In genomic region chr17:12725871-12726270, GRCm38 (mm10) we compare ENCODE assay signal across 8 mouse cellular contexts. TPM values are rescaled to one million over a fixed set of nuclear protein-coding genes. Genes with fewer than 3 reads are reported as not detected.
DNase-seq lines count a peak whose midpoint lies in the region; ATAC-seq and TF ChIP-seq lines count a peak whose summit lies in the region.

No protein-coding gene starts in this region.

- H3K4me2 ChIP-seq in hindbrain, embryonic 13.5 days = no peak overlapping the region
- no peak overlapping the region for H3K4me2 ChIP-seq in hindbrain, embryonic 11.5 days (replicated peaks; ENCODE audit: low read depth, low read length)
- peak overlapping the region; percentile 11; the same call in 1 of the 2 replicates for H3K4me2 ChIP-seq in limb, embryonic 12.5 days
- H3K4me2 ChIP-seq in stomach, embryonic 15.5 days = no peak overlapping the region

- no peak for TF ChIP-seq POLR2A in thymus, adult 2 months (IDR thresholded peaks at IDR 0.05; ENCODE audit: control insufficient read depth, extremely low read depth, insufficient read depth, low read length, poor library complexity)

- WGBS in hindbrain, embryonic 13.5 days = 40% methylated on average over 4 of the region's 4 CpGs
- WGBS in hindbrain, embryonic 11.5 days = 74% methylated on average over 4 of the region's 4 CpGs
- 26% methylated on average over 4 of the region's 4 CpGs for WGBS in limb, embryonic 12.5 days
- WGBS in stomach, embryonic 15.5 days = 13% methylated on average over 4 of the region's 4 CpGs
- 26% methylated on average over 4 of the region's 4 CpGs for WGBS in thymus, adult 2 months

- H3K27me3 ChIP-seq in hindbrain, embryonic 13.5 days = no peaks in the 10 kb centered on the region
- no peaks in the 10 kb centered on the region for H3K27me3 ChIP-seq in hindbrain, embryonic 11.5 days (ENCODE audit: control insufficient read depth, insufficient read depth, low read length)
- H3K27me3 ChIP-seq in limb, embryonic 12.5 days = no peaks in the 10 kb centered on the region
- H3K27me3 ChIP-seq in stomach, embryonic 15.5 days (replicated peaks) = no peaks in the 10 kb centered on the region
- no peaks in the 10 kb centered on the region for H3K27me3 ChIP-seq in thymus, adult 2 months (ENCODE audit: control insufficient read depth, insufficient read depth, low read length)

- intact Hi-C loops in heart, postnatal 10 days (cut with DNase I) = loop anchor here (2.0 to 10.0 kb wide), 2 partner anchors 13 to 269 kb away; partner anchors contain the start of gene Wtap

- no peak for TF ChIP-seq CTCF in thymus, adult 2 months (IDR thresholded peaks at IDR 0.05; ENCODE audit: borderline replicate concordance, control insufficient read depth, extremely low read depth, insufficient read depth, low read length, poor library complexity)

- no peak for DNase-seq in hindbrain, embryonic 11.5 days (ENCODE audit: low spot score)
- DNase-seq in brain, adult 2 months (ENCODE audit: low read depth, low spot score) = peak; percentile 61
- peak; percentile 81 to 86 for DNase-seq in heart, postnatal 10 days
- DNase-seq in thymus, adult 2 months = no peak
- no peak for DNase-seq in right cerebral cortex, postnatal 36 days (ENCODE audit: low spot score in 2 of 2)

- no peak for ATAC-seq in hindbrain, embryonic 13.5 days (ENCODE audit: low FRiP score)
- no peak for ATAC-seq in hindbrain, embryonic 11.5 days (ENCODE audit: low FRiP score)
- ATAC-seq in limb, embryonic 12.5 days (ENCODE audit: insufficient number of reproducible peaks, insufficient read depth, low FRiP score, low TSS enrichment, low read depth) = no peak
- ATAC-seq in stomach, embryonic 15.5 days (ENCODE audit: insufficient read depth, low FRiP score, low read depth) = no peak

- peak overlapping the region; percentile 80 for H3K27ac ChIP-seq in hindbrain, embryonic 13.5 days
- no peak overlapping the region for H3K27ac ChIP-seq in hindbrain, embryonic 11.5 days (ENCODE audit: low read depth, low read length)
- H3K27ac ChIP-seq in limb, embryonic 12.5 days = peak overlapping the region; percentile 89
- H3K27ac ChIP-seq in stomach, embryonic 15.5 days = peak overlapping the region; percentile 89
- no peak overlapping the region for H3K27ac ChIP-seq in thymus, adult 2 months (ENCODE audit: control insufficient read depth, insufficient read depth, low read length)

- peaks cover 32% of the 10 kb centered on the region for H3K4me1 ChIP-seq in hindbrain, embryonic 13.5 days (replicated peaks)
- no peaks in the 10 kb centered on the region for H3K4me1 ChIP-seq in hindbrain, embryonic 11.5 days (replicated peaks; ENCODE audit: control insufficient read depth, insufficient read depth, low read length)
- H3K4me1 ChIP-seq in limb, embryonic 12.5 days (replicated peaks) = peaks cover 65% of the 10 kb centered on the region
- peaks cover 38% of the 10 kb centered on the region for H3K4me1 ChIP-seq in stomach, embryonic 15.5 days
- no peaks in the 10 kb centered on the region; the same call in 1 of the 2 replicates for H3K4me1 ChIP-seq in thymus, adult 2 months (replicated peaks; ENCODE audit: control insufficient read depth, insufficient read depth, low read length)

- H3K9ac ChIP-seq in hindbrain, embryonic 13.5 days = no peak overlapping the region
- H3K9ac ChIP-seq in hindbrain, embryonic 11.5 days (ENCODE audit: low read depth, low read length) = no peak overlapping the region
- H3K9ac ChIP-seq in limb, embryonic 12.5 days (replicated peaks) = no peak overlapping the region
- no peak overlapping the region for H3K9ac ChIP-seq in stomach, embryonic 15.5 days

- no peaks in the 10 kb centered on the region for H3K9me3 ChIP-seq in hindbrain, embryonic 13.5 days
- H3K9me3 ChIP-seq in hindbrain, embryonic 11.5 days (ENCODE audit: control insufficient read depth, low read length) = no peaks in the 10 kb centered on the region
- no peaks in the 10 kb centered on the region for H3K9me3 ChIP-seq in limb, embryonic 12.5 days
- no peaks in the 10 kb centered on the region for H3K9me3 ChIP-seq in stomach, embryonic 15.5 days

- H3K36me3 ChIP-seq in hindbrain, embryonic 13.5 days = peaks cover 53% of the 10 kb centered on the region
- H3K36me3 ChIP-seq in hindbrain, embryonic 11.5 days (ENCODE audit: control insufficient read depth, insufficient read depth, low read length) = 0 out of 2 replicates have a peak, but pooled peaks cover 2% of the 10 kb centered on the region
- peaks cover 62% of the 10 kb centered on the region for H3K36me3 ChIP-seq in limb, embryonic 12.5 days
- peaks cover 7% of the 10 kb centered on the region for H3K36me3 ChIP-seq in stomach, embryonic 15.5 days
- H3K36me3 ChIP-seq in thymus, adult 2 months (ENCODE audit: control insufficient read depth, insufficient read depth, low read length) = no peaks in the 10 kb centered on the region

- no peak overlapping the region for H3K4me3 ChIP-seq in hindbrain, embryonic 13.5 days
- no peak overlapping the region for H3K4me3 ChIP-seq in hindbrain, embryonic 11.5 days (ENCODE audit: low read depth, low read length)
- no peak overlapping the region for H3K4me3 ChIP-seq in limb, embryonic 12.5 days (replicated peaks)
- H3K4me3 ChIP-seq in stomach, embryonic 15.5 days (replicated peaks) = no peak overlapping the region
- H3K4me3 ChIP-seq in thymus, adult 2 months (ENCODE audit: control insufficient read depth, insufficient read depth, low read length) = no peak overlapping the region

RNA-seq across cellular contexts. Expression of gene Igf2r, which starts 43.6 kb away (rescaled TPM):
- 12.3 and 12.5 TPM in 2 replicates for polyA plus RNA-seq in hindbrain, embryonic 13.5 days (2015; fragmentation: Nextera tagmentation; extraction: Ambion mirVana)
- 16.9 and 18.7 TPM in 2 replicates for polyA plus RNA-seq in hindbrain, embryonic 11.5 days (2014; fragmentation: Nextera tagmentation; extraction: Ambion mirVana)
- total RNA-seq in heart, postnatal 10 days (2021) = 100 to 1,000 TPM; 180 to 214 TPM
- polyA plus RNA-seq in limb, embryonic 12.5 days (2016; fragmentation: Nextera tagmentation; extraction: Ambion mirVana) = 43.1 and 48.1 TPM in 2 replicates
- 35.1 and 36.1 TPM in 2 replicates for polyA plus RNA-seq in stomach, embryonic 15.5 days (2015; fragmentation: Nextera tagmentation; extraction: Ambion mirVana)
- 27.7 and 31.8 TPM in 2 replicates for polyA plus RNA-seq in thymus, adult 2 months (2012; rRNA removed)

RNA-seq across cellular contexts. Expression of gene Slc22a1, which starts 50.2 kb away (rescaled TPM):
- not detected in 2 replicates for polyA plus RNA-seq in hindbrain, embryonic 13.5 days (2015; fragmentation: Nextera tagmentation; extraction: Ambion mirVana)
- not detected in 2 replicates for polyA plus RNA-seq in hindbrain, embryonic 11.5 days (2014; fragmentation: Nextera tagmentation; extraction: Ambion mirVana)
- 1 to 10 TPM; 2.3 to 3.4 TPM for total RNA-seq in heart, postnatal 10 days (2021)
- polyA plus RNA-seq in limb, embryonic 12.5 days (2016; fragmentation: Nextera tagmentation; extraction: Ambion mirVana) = not detected in 2 replicates
- polyA plus RNA-seq in stomach, embryonic 15.5 days (2015; fragmentation: Nextera tagmentation; extraction: Ambion mirVana) = 0.17 and 1.1 TPM in 2 replicates
- polyA plus RNA-seq in thymus, adult 2 months (2012; rRNA removed) = 0.80 and 1.1 TPM in 2 replicates

Comparison
In these comparisons a context has a peak if more than half of its experiments do, and no peak if none do; other contexts are left out.
1. H3K27ac ChIP-seq: peak in hindbrain, embryonic 13.5 days (single experiment), limb, embryonic 12.5 days (single experiment) and stomach, embryonic 15.5 days (single experiment); none in hindbrain, embryonic 11.5 days (single experiment) and thymus, adult 2 months (single experiment).
2. DNase-seq: peak in brain, adult 2 months (single experiment) and heart, postnatal 10 days (2 of 2); none in hindbrain, embryonic 11.5 days (single experiment), thymus, adult 2 months (single experiment) and right cerebral cortex, postnatal 36 days (0 of 2).